Mouse (Mus musculus): ENCODE data around the gene Stx11. TPM values are rescaled to one million over a fixed set of nuclear protein-coding genes. Genes with fewer than 3 reads are reported as not detected.
A peak's percentile ranks its signal among the peaks of the same experiment; 100 is the strongest.

Gene Stx11
- total and polyA plus RNA-seq, 3 experiments: 1.9 to 2.9 TPM; not detected in 1

- DNase-seq (ENCODE audit: low read depth, low spot score): no peak
- Histone ChIP-seq H3K4me1 (ENCODE audit: control insufficient read depth in 1 of 2, insufficient read depth in 2 of 2, low read length in 2 of 2) (peaks cover 6 to 10% of the 10 kb centered on the region in 2 experiments), H3K27ac (ENCODE audit: control insufficient read depth, low read depth, low read length) (no peak overlapping the region), H3K9me3 (replicated peaks; ENCODE audit: insufficient read depth, low read length) (no peaks in the 10 kb centered on the region), H3K79me2 (ENCODE audit: control insufficient read depth, insufficient read depth, low read length, poor library complexity) (no peaks in the 10 kb centered on the region; the same call in 1 of the 2 replicates), H3K9ac (ENCODE audit: control insufficient read depth, low read depth, low read length, poor library complexity, severe bottlenecking) (no peak overlapping the region), H3K27me3 (ENCODE audit: control insufficient read depth in 1 of 2, insufficient read depth in 2 of 2, low read length in 2 of 2) (no peaks in the 10 kb centered on the region), H3K4me3 (ENCODE audit: control insufficient read depth in 1 of 2, insufficient read depth in 1 of 2, low read depth in 2 of 2, low read length in 2 of 2) (no peak overlapping the region), H3K36me3 (ENCODE audit: control insufficient read depth in 1 of 2, insufficient read depth in 2 of 2, low read length in 2 of 2) (peaks cover 0 to 12% of the 10 kb centered on the region in 2 experiments; a peak in 2 of 4 replicates)
- TF ChIP-seq TCF12 (IDR thresholded peaks at IDR 0.05; ENCODE audit: low read depth, low read length): no peak
Measured at GRCm38 (mm10) chr10:12928193-12928592, 35.9 kb downstream of the Stx11 start.

DNA sequence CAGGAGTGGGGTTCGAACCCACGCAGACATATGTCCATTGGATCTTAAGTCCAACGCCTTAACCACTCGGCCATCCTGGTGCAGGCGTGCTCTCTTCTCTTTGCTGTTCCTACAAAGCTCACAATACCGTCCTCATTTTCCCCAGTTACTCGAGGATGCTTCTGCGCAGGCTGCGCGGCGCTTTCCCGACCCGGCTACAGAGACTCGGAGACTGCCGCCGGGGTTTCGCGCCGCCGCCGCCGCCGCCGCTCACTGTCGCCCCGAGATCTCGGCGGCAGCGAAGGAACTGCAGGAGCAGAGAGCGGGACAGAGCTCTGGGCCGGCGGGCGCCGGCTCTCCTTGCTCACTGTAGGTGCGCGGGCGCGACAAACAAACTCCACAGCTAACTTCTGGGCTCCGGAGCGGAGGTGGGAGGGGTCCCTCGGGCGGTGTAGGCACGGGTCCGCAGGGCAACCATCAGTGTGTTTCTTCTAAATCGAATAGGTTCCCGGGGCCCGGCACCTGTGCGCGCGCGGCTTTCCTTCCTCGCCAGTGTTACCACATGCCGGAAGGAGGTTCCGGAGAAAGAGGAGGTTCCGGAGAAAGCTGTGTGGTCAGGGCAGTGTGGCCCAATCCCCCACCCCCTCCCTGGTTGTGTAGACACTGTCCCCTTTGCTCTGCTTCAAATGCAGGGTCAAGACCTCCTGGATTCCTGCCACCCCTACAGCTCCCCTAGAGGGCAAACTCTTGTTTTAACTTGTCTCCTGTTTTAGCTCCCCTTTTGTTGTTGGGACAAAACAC, 41.3 kb downstream of the Stx11 start:
- peak overlapping the region; percentile 73 for H3K27ac ChIP-seq (ENCODE audit: control insufficient read depth, low read depth, low read length)
- peak; percentile 96 for DNase-seq (ENCODE audit: low read depth, low spot score)
- peaks cover 3 to 5% of the 10 kb centered on the region in 2 experiments; a peak in 2 of 4 replicates for H3K4me1 ChIP-seq (ENCODE audit: control insufficient read depth in 1 of 2, insufficient read depth in 2 of 2, low read length in 2 of 2)
- H3K9ac ChIP-seq (ENCODE audit: control insufficient read depth, low read depth, low read length, poor library complexity, severe bottlenecking): peak overlapping the region; percentile 88
- no peaks in the 10 kb centered on the region; a peak in 1 of 4 replicates for H3K36me3 ChIP-seq (ENCODE audit: control insufficient read depth in 1 of 2, insufficient read depth in 2 of 2, low read length in 2 of 2)
- peaks cover 3% of the 10 kb centered on the region; the same call in 1 of the 2 replicates for H3K79me2 ChIP-seq (ENCODE audit: control insufficient read depth, insufficient read depth, low read length, poor library complexity)
- peak overlapping the region; percentile 50 to 80 for H3K4me3 ChIP-seq (ENCODE audit: control insufficient read depth in 1 of 2, insufficient read depth in 1 of 2, low read depth in 2 of 2, low read length in 2 of 2)
- no peaks in the 10 kb centered on the region for H3K27me3 ChIP-seq (ENCODE audit: control insufficient read depth in 1 of 2, insufficient read depth in 2 of 2, low read length in 2 of 2)
- no peaks in the 10 kb centered on the region for H3K9me3 ChIP-seq (replicated peaks; ENCODE audit: insufficient read depth, low read length)
- no peak for TF ChIP-seq USF1 (IDR thresholded peaks at IDR 0.05; ENCODE audit: low read depth, low read length)
- 0 out of 2 replicates have a peak, but pooled peaks have one; percentile 46 for TF ChIP-seq SIN3A (IDR thresholded peaks at IDR 0.05; ENCODE audit: low read length)
- TF ChIP-seq SMC3 (IDR thresholded peaks at IDR 0.05; ENCODE audit: low read depth, low read length): peak; percentile 30
- no peak for TF ChIP-seq MXI1 (IDR thresholded peaks at IDR 0.05; ENCODE audit: low read depth, low read length)
- peak in 1 of 2 experiments; percentile 42; a peak in 2 of 4 replicates for TF ChIP-seq POLR2A (IDR thresholded peaks at IDR 0.05; ENCODE audit: control insufficient read depth in 1 of 2, insufficient read depth in 1 of 2, low read depth in 1 of 2, low read length in 2 of 2, poor library complexity in 1 of 2)
- no peak for TF ChIP-seq BHLHE40 (IDR thresholded peaks at IDR 0.05; ENCODE audit: borderline replicate concordance, low read depth, low read length)
- no peak for TF ChIP-seq MEF2A (IDR thresholded peaks at IDR 0.05; ENCODE audit: extremely low read depth, insufficient replicate concordance, low read depth, low read length, poor library complexity, severe bottlenecking)
- peak; percentile 39; the same call in 1 of the 2 replicates for TF ChIP-seq HCFC1 (IDR thresholded peaks at IDR 0.05; ENCODE audit: low read depth, low read length)
- TF ChIP-seq EP300 (IDR thresholded peaks at IDR 0.05; ENCODE audit: low read depth in 1 of 2, low read length in 2 of 2): no peak; a peak in 1 of 4 replicates
- peak; percentile 68 for TF ChIP-seq MAX (IDR thresholded peaks at IDR 0.05; ENCODE audit: low read length)
- TF ChIP-seq TBP (IDR thresholded peaks at IDR 0.05; ENCODE audit: low read depth, low read length): peak; percentile 100
- no peak for TF ChIP-seq UBTF (IDR thresholded peaks at IDR 0.05; ENCODE audit: borderline replicate concordance, insufficient read depth, low read depth, low read length)
- TF ChIP-seq TCF12 (IDR thresholded peaks at IDR 0.05; ENCODE audit: low read depth, low read length): peak; percentile 14; the same call in 1 of the 2 replicates
- TF ChIP-seq KAT2A (conservative IDR thresholded peaks at IDR 0.05; ENCODE audit: low read depth, low read length): peak; percentile 55; the same call in 1 of the 2 replicates
- TF ChIP-seq ETS1 (IDR thresholded peaks at IDR 0.05; ENCODE audit: low read depth, low read length): peak; percentile 12; the same call in 1 of the 2 replicates
- no peak for TF ChIP-seq ZNF384 (IDR thresholded peaks at IDR 0.05; ENCODE audit: low read depth, low read length)
- no peak for TF ChIP-seq MAZ (IDR thresholded peaks at IDR 0.05; ENCODE audit: low read depth, low read length)
- TF ChIP-seq NELFE (IDR thresholded peaks at IDR 0.05; ENCODE audit: low read depth, low read length): peak; percentile 50
- peak; percentile 33 to 63 (median 57) for TF ChIP-seq CTCF (IDR thresholded peaks at IDR 0.05 in 2 of 3, conservative IDR thresholded peaks at IDR 0.05 in 1 of 3; ENCODE audit: control insufficient read depth in 1 of 3, insufficient read depth in 1 of 3, low read depth in 2 of 3, low read length in 3 of 3, poor library complexity in 1 of 3, severe bottlenecking in 1 of 3)
- TF ChIP-seq USF2 (IDR thresholded peaks at IDR 0.05; ENCODE audit: borderline replicate concordance in 1 of 2, insufficient read depth in 1 of 2, low read depth in 1 of 2, low read length in 2 of 2): no peak
- TF ChIP-seq RCOR1 (IDR thresholded peaks at IDR 0.05; ENCODE audit: low read depth, low read length): 0 out of 2 replicates have a peak, but pooled peaks have one; percentile 7
- peak; percentile 8 for TF ChIP-seq RAD21 (IDR thresholded peaks at IDR 0.05; ENCODE audit: low read depth, low read length)
- TF ChIP-seq MAFK (IDR thresholded peaks at IDR 0.05; ENCODE audit: borderline replicate concordance, low read depth, low read length): peak; percentile 99
- TF ChIP-seq NRF1 (IDR thresholded peaks at IDR 0.05; ENCODE audit: insufficient read depth, low read depth, low read length, poor library complexity, severe bottlenecking): peak; percentile 67
- no peak for TF ChIP-seq CHD2 (IDR thresholded peaks at IDR 0.05; ENCODE audit: low read length)
- TF ChIP-seq MYC (IDR thresholded peaks at IDR 0.05; ENCODE audit: low read depth, low read length): no peak
- TF ChIP-seq CHD1 (IDR thresholded peaks at IDR 0.05; ENCODE audit: low read depth, low read length): no peak
- no peak for TF ChIP-seq POLR2AphosphoS5 (IDR thresholded peaks at IDR 0.05; ENCODE audit: borderline replicate concordance, low read depth, low read length)

All from MEL (cell line).